Mouse (Mus musculus) embryonic facial prominence, embryonic 13.5 days (tissue): ENCODE data around the gene Ppm1h. TPM values are rescaled to one million over a fixed set of nuclear protein-coding genes. Genes with fewer than 3 reads are reported as not detected.
A peak's percentile ranks its signal among the peaks of the same experiment; 100 is the strongest.

Source experiments
- ATAC-seq: fragments of 200-750 bp; cut with Nextera tagmentation; 2 replicates; pipeline ENCODE4 v1.8.0; 2017; ENCODE audit warnings: low read depth; ENCODE audit not compliant: insufficient number of reproducible peaks, insufficient read depth, low FRiP score, low TSS enrichment
- H3K27ac ChIP-seq: fragments of 300-500 bp; sonication (generic); 2 replicates; pipeline ENCODE4 v1.5.1; 2015; ENCODE audit warnings: moderate library complexity, mild to moderate bottlenecking, inconsistent platforms
- H3K27me3 ChIP-seq: fragments of 300-500 bp; sonication (generic); 2 replicates; pipeline ENCODE4 v1.6.1; 2015; ENCODE audit warnings: mild to moderate bottlenecking, inconsistent platforms
- H3K36me3 ChIP-seq: fragments of 300-500 bp; sonication (generic); 2 replicates; pipeline ENCODE4 v1.6.1; 2015; ENCODE audit warnings: mild to moderate bottlenecking, inconsistent platforms
- H3K4me1 ChIP-seq: fragments of 300-500 bp; sonication (generic); 2 replicates; pipeline ENCODE4 v1.6.1; 2015; ENCODE audit warnings: inconsistent platforms
- H3K4me2 ChIP-seq: fragments of 300-500 bp; sonication (generic); 2 replicates; pipeline ENCODE4 v1.6.1; 2015; ENCODE audit warnings: moderate library complexity, mild to moderate bottlenecking, inconsistent platforms
- H3K4me3 ChIP-seq: fragments of 300-500 bp; sonication (generic); 2 replicates; pipeline ENCODE4 v1.5.1; 2015; ENCODE audit warnings: mild to moderate bottlenecking, inconsistent platforms
- H3K9ac ChIP-seq: fragments of 300-500 bp; sonication (generic); 2 replicates; pipeline ENCODE4 v1.6.1; 2015; ENCODE audit warnings: mild to moderate bottlenecking, inconsistent platforms
- H3K9me3 ChIP-seq: fragments of 300-500 bp; sonication (generic); 2 replicates; pipeline ENCODE4 v1.6.1; 2016; ENCODE audit warnings: inconsistent platforms
- WGBS: fragments of 180-500 bp; shearing (Covaris S2); methylation state at CpG from one replicate; pipeline ENCODE4 v1.1.7; 2015; ENCODE audit warnings: mixed read lengths; 5-methylcytosine and 5-hydroxymethylcytosine counted together
- polyA plus RNA-seq: library from polyadenylated mRNA; unstranded; fragments of >200 nt; fragmentation: Nextera tagmentation; extraction: Ambion mirVana; gene quantifications from 2 replicates; pipeline ENCODE4 v1.2.1, GENCODE M21; 2015

Ppm1h gene
- polyA plus RNA-seq, 1 experiment from 2014 or later: 4.0 TPM

- peak overlapping the region; percentile 54 for H3K4me2 ChIP-seq
- H3K9me3 ChIP-seq: no peaks in the 10 kb centered on the region
- 38% methylated on average over 10 of the region's 10 CpGs for WGBS
- H3K36me3 ChIP-seq: no peaks in the 10 kb centered on the region
- H3K27ac ChIP-seq: peak overlapping the region; percentile 98
- ATAC-seq: peak; percentile 33; the same call in 1 of the 2 replicates
- peaks cover 82% of the 10 kb centered on the region for H3K4me1 ChIP-seq
- peak overlapping the region; percentile 67 for H3K9ac ChIP-seq
- H3K27me3 ChIP-seq: no peaks in the 10 kb centered on the region
- H3K4me3 ChIP-seq: 0 out of 2 replicates have a peak overlapping the region, but pooled peaks have one; percentile 13
These were observed 209.1 kb downstream of the Ppm1h start for GRCm38 (mm10) chr10:122887528-122888183.

- Histone ChIP-seq H3K27me3 (no peaks in the 10 kb centered on the region), H3K9ac (no peak overlapping the region), H3K36me3 (no peaks in the 10 kb centered on the region), H3K27ac (peak overlapping the region; percentile 23; the same call in 1 of the 2 replicates), H3K4me2 (no peak overlapping the region), H3K4me3 (no peak overlapping the region), H3K4me1 (peaks cover 79% of the 10 kb centered on the region), H3K9me3 (no peaks in the 10 kb centered on the region)
- whole genome bisulfite sequencing: 85% methylated on average over 14 of the region's 14 CpGs
- ATAC-seq: no peak
These were observed 212.3 kb downstream of the Ppm1h start for GRCm38 (mm10) chr10:122890682-122891350.

GRCm38 (mm10) chr10:122891461-122891860, 212.9 kb downstream of the Ppm1h start:
- peak overlapping the region; percentile 7; the same call in 1 of the 2 replicates for H3K27ac ChIP-seq

GRCm38 (mm10) chr10:122894555-122895069, 216.1 kb downstream of the Ppm1h start:
- Histone ChIP-seq H3K9me3 (no peaks in the 10 kb centered on the region), H3K4me3 (no peak overlapping the region), H3K27me3 (no peaks in the 10 kb centered on the region), H3K9ac (no peak overlapping the region), H3K27ac (peak overlapping the region; percentile 88), H3K36me3 (no peaks in the 10 kb centered on the region), H3K4me2 (peak overlapping the region; percentile 20; the same call in 1 of the 2 replicates), H3K4me1 (peaks cover 44% of the 10 kb centered on the region)
- ATAC-seq: peak; percentile 72
- WGBS: 45% methylated on average over 12 of the region's 12 CpGs

More at GRCm38 (mm10) chr10:122891461-122891860, 212.9 kb downstream of the Ppm1h start:
- Histone ChIP-seq H3K9ac (no peak overlapping the region), H3K9me3 (no peaks in the 10 kb centered on the region), H3K27me3 (no peaks in the 10 kb centered on the region), H3K36me3 (no peaks in the 10 kb centered on the region), H3K4me2 (no peak overlapping the region), H3K4me3 (no peak overlapping the region), H3K4me1 (peaks cover 75% of the 10 kb centered on the region)
- no peak for ATAC-seq
- WGBS: 70% methylated on average over 6 of the region's 6 CpGs

GRCm38 (mm10) chr10:122895121-122895770, 216.7 kb downstream of the Ppm1h start:
- H3K36me3 ChIP-seq: no peaks in the 10 kb centered on the region
- H3K4me3 ChIP-seq: no peak overlapping the region
- peak overlapping the region; percentile 20; the same call in 1 of the 2 replicates for H3K4me2 ChIP-seq
- no peak overlapping the region for H3K9ac ChIP-seq
- peak overlapping the region; percentile 88 for H3K27ac ChIP-seq
- ATAC-seq: 0 out of 2 replicates have a peak, but pooled peaks have one; percentile 9
- H3K27me3 ChIP-seq: no peaks in the 10 kb centered on the region
- peaks cover 44% of the 10 kb centered on the region for H3K4me1 ChIP-seq
- WGBS: 68% methylated on average over 12 of the region's 12 CpGs
- H3K9me3 ChIP-seq: no peaks in the 10 kb centered on the region

- no peak overlapping the region for H3K4me3 ChIP-seq
- no peaks in the 10 kb centered on the region for H3K36me3 ChIP-seq
- no peak overlapping the region for H3K9ac ChIP-seq
- WGBS: 61% methylated on average over 7 of the region's 7 CpGs
- ATAC-seq: no peak
- H3K9me3 ChIP-seq: no peaks in the 10 kb centered on the region
- H3K4me1 ChIP-seq: peaks cover 40% of the 10 kb centered on the region
- peak overlapping the region; percentile 72 for H3K27ac ChIP-seq
- H3K27me3 ChIP-seq: no peaks in the 10 kb centered on the region
- no peak overlapping the region for H3K4me2 ChIP-seq
These were observed 221.4 kb downstream of the Ppm1h start for GRCm38 (mm10) chr10:122899971-122900370.

- peaks cover 35% of the 10 kb centered on the region for H3K4me1 ChIP-seq
- no peak overlapping the region for H3K4me3 ChIP-seq
- 71% methylated on average over 1 of the region's 1 CpGs for WGBS
- ATAC-seq: no peak
- H3K9ac ChIP-seq: no peak overlapping the region
- peak overlapping the region; percentile 72 for H3K27ac ChIP-seq
- H3K9me3 ChIP-seq: no peaks in the 10 kb centered on the region
- H3K36me3 ChIP-seq: no peaks in the 10 kb centered on the region
- H3K4me2 ChIP-seq: no peak overlapping the region
- no peaks in the 10 kb centered on the region for H3K27me3 ChIP-seq
These were observed 221.9 kb downstream of the Ppm1h start for GRCm38 (mm10) chr10:122900466-122900865.

GRCm38 (mm10) chr10:122901379-122901778, 222.8 kb downstream of the Ppm1h start:
- Histone ChIP-seq H3K9me3 (no peaks in the 10 kb centered on the region), H3K27ac (no peak overlapping the region), H3K4me3 (no peak overlapping the region), H3K36me3 (no peaks in the 10 kb centered on the region), H3K27me3 (no peaks in the 10 kb centered on the region), H3K4me2 (no peak overlapping the region), H3K9ac (no peak overlapping the region), H3K4me1 (peaks cover 34% of the 10 kb centered on the region)
- ATAC-seq: no peak
- 78% methylated on average over 5 of the region's 5 CpGs for WGBS

GRCm38 (mm10) chr10:122909406-122910032, 231.0 kb downstream of the Ppm1h start:
- ATAC-seq: no peak
- no peak overlapping the region for H3K9ac ChIP-seq
- H3K4me1 ChIP-seq: peaks cover 47% of the 10 kb centered on the region
- H3K9me3 ChIP-seq: no peaks in the 10 kb centered on the region
- H3K27ac ChIP-seq: peak overlapping the region; percentile 100
- 85% methylated on average over 9 of the region's 9 CpGs for WGBS
- no peak overlapping the region for H3K4me2 ChIP-seq
- H3K4me3 ChIP-seq: no peak overlapping the region
- H3K27me3 ChIP-seq: no peaks in the 10 kb centered on the region
- H3K36me3 ChIP-seq: no peaks in the 10 kb centered on the region

- 22% methylated on average over 8 of the region's 8 CpGs for WGBS
- Histone ChIP-seq H3K9me3 (no peaks in the 10 kb centered on the region), H3K4me3 (no peak overlapping the region), H3K4me1 (peaks cover 54% of the 10 kb centered on the region), H3K36me3 (no peaks in the 10 kb centered on the region), H3K27ac (peak overlapping the region; percentile 100), H3K27me3 (no peaks in the 10 kb centered on the region), H3K4me2 (peak overlapping the region; percentile 51), H3K9ac (0 out of 2 replicates have a peak overlapping the region, but pooled peaks have one; percentile 59)
- no peak for ATAC-seq
These were observed 232.2 kb downstream of the Ppm1h start for GRCm38 (mm10) chr10:122910798-122911225.

- Histone ChIP-seq H3K27me3 (no peaks in the 10 kb centered on the region), H3K36me3 (no peaks in the 10 kb centered on the region), H3K4me2 (peak overlapping the region; percentile 51), H3K9me3 (no peaks in the 10 kb centered on the region), H3K4me3 (peak overlapping the region; percentile 16), H3K4me1 (peaks cover 61% of the 10 kb centered on the region), H3K9ac (peak overlapping the region; percentile 59), H3K27ac (peak overlapping the region; percentile 100)
- ATAC-seq: peak; percentile 72
- WGBS: 30% methylated on average over 8 of the region's 8 CpGs
These were observed 233.1 kb downstream of the Ppm1h start for GRCm38 (mm10) chr10:122911668-122912067.
